Mouse (Mus musculus): ENCODE results near the gene Vezt.
A peak's percentile ranks its signal among the peaks of the same experiment; 100 is the strongest.

The Vezt gene

GRCm38 (mm10) chr10:94049121-94049520 lies 13.5 kb upstream of the Vezt start:
- Histone ChIP-seq H3K36me3 (ENCODE audit: control insufficient read depth, insufficient read depth, low read length, poor library complexity, severe bottlenecking) (no peaks in the 10 kb centered on the region), H3K27me3 (ENCODE audit: control insufficient read depth, insufficient read depth, low read length, poor library complexity, severe bottlenecking) (no peaks in the 10 kb centered on the region)
- DNase-seq (ENCODE audit: low read depth, low spot score) = no peak

- H3K36me3 ChIP-seq (ENCODE audit: control insufficient read depth, insufficient read depth, low read length, poor library complexity, severe bottlenecking) = no peaks in the 10 kb centered on the region
- H3K27me3 ChIP-seq (ENCODE audit: control insufficient read depth, insufficient read depth, low read length, poor library complexity, severe bottlenecking) = no peaks in the 10 kb centered on the region
- no peak for DNase-seq (ENCODE audit: low read depth, low spot score)
Observed at GRCm38 (mm10) chr10:94047845-94048559, 12.4 kb upstream of the Vezt start.

GRCm38 (mm10) chr10:94047024-94047423 lies 11.4 kb upstream of the Vezt start:
- DNase-seq (ENCODE audit: low read depth, low spot score) = no peak
- Histone ChIP-seq H3K27me3 (ENCODE audit: control insufficient read depth, insufficient read depth, low read length, poor library complexity, severe bottlenecking) (no peaks in the 10 kb centered on the region), H3K36me3 (ENCODE audit: control insufficient read depth, insufficient read depth, low read length, poor library complexity, severe bottlenecking) (no peaks in the 10 kb centered on the region)

GRCm38 (mm10) chr10:94045301-94045700 lies 9.7 kb upstream of the Vezt start:
- no peaks in the 10 kb centered on the region for H3K36me3 ChIP-seq (ENCODE audit: control insufficient read depth, insufficient read depth, low read length, poor library complexity, severe bottlenecking)
- H3K27me3 ChIP-seq (ENCODE audit: control insufficient read depth, insufficient read depth, low read length, poor library complexity, severe bottlenecking) = no peaks in the 10 kb centered on the region
- no peak for DNase-seq (ENCODE audit: low read depth, low spot score)

- no peaks in the 10 kb centered on the region for H3K36me3 ChIP-seq (ENCODE audit: control insufficient read depth, insufficient read depth, low read length, poor library complexity, severe bottlenecking)
- no peak for DNase-seq (ENCODE audit: low read depth, low spot score)
- no peaks in the 10 kb centered on the region for H3K27me3 ChIP-seq (ENCODE audit: control insufficient read depth, insufficient read depth, low read length, poor library complexity, severe bottlenecking)
Observed at GRCm38 (mm10) chr10:94043908-94044307, 8.3 kb upstream of the Vezt start.

GRCm38 (mm10) chr10:94038366-94039260 lies 3.0 kb upstream of the Vezt start:
- no peaks in the 10 kb centered on the region for H3K36me3 ChIP-seq (ENCODE audit: control insufficient read depth, insufficient read depth, low read length, poor library complexity, severe bottlenecking)
- peak; percentile 62 for DNase-seq (ENCODE audit: low read depth, low spot score)
- no peaks in the 10 kb centered on the region for H3K27me3 ChIP-seq (ENCODE audit: control insufficient read depth, insufficient read depth, low read length, poor library complexity, severe bottlenecking)

- Histone ChIP-seq H3K36me3 (ENCODE audit: control insufficient read depth, insufficient read depth, low read length, poor library complexity, severe bottlenecking) (no peaks in the 10 kb centered on the region), H3K27me3 (ENCODE audit: control insufficient read depth, insufficient read depth, low read length, poor library complexity, severe bottlenecking) (no peaks in the 10 kb centered on the region)
- no peak for DNase-seq (ENCODE audit: low read depth, low spot score)
Observed at GRCm38 (mm10) chr10:94037596-94037995, 2.0 kb upstream of the Vezt start.

- peak; percentile 22 for DNase-seq (ENCODE audit: low read depth, low spot score)
- Histone ChIP-seq H3K27me3 (ENCODE audit: control insufficient read depth, insufficient read depth, low read length, poor library complexity, severe bottlenecking) (no peaks in the 10 kb centered on the region), H3K36me3 (ENCODE audit: control insufficient read depth, insufficient read depth, low read length, poor library complexity, severe bottlenecking) (no peaks in the 10 kb centered on the region)
Observed at GRCm38 (mm10) chr10:94037196-94037595, 1.6 kb upstream of the Vezt start.

- H3K27me3 ChIP-seq (ENCODE audit: control insufficient read depth, insufficient read depth, low read length, poor library complexity, severe bottlenecking) = no peaks in the 10 kb centered on the region
- no peaks in the 10 kb centered on the region for H3K36me3 ChIP-seq (ENCODE audit: control insufficient read depth, insufficient read depth, low read length, poor library complexity, severe bottlenecking)
- DNase-seq (ENCODE audit: low read depth, low spot score) = no peak
Observed at GRCm38 (mm10) chr10:94036375-94036758, 750 bp upstream of the Vezt start.

GRCm38 (mm10) chr10:94034876-94035657 lies 550 bp downstream of the Vezt start:
- DNase-seq (ENCODE audit: low read depth, low spot score) = peak; percentile 51
- H3K36me3 ChIP-seq (ENCODE audit: control insufficient read depth, insufficient read depth, low read length, poor library complexity, severe bottlenecking) = no peaks in the 10 kb centered on the region
- H3K27me3 ChIP-seq (ENCODE audit: control insufficient read depth, insufficient read depth, low read length, poor library complexity, severe bottlenecking) = no peaks in the 10 kb centered on the region

- DNase-seq (ENCODE audit: low read depth, low spot score) = no peak
- no peaks in the 10 kb centered on the region for H3K27me3 ChIP-seq (ENCODE audit: control insufficient read depth, insufficient read depth, low read length, poor library complexity, severe bottlenecking)
Observed at GRCm38 (mm10) chr10:94031164-94031563, 4.5 kb downstream of the Vezt start.

GRCm38 (mm10) chr10:94028493-94028892 lies 7.1 kb downstream of the Vezt start:
- H3K27me3 ChIP-seq (ENCODE audit: control insufficient read depth, insufficient read depth, low read length, poor library complexity, severe bottlenecking) = no peaks in the 10 kb centered on the region
- DNase-seq (ENCODE audit: low read depth, low spot score) = no peak
- H3K36me3 ChIP-seq (ENCODE audit: control insufficient read depth, insufficient read depth, low read length, poor library complexity, severe bottlenecking) = no peaks in the 10 kb centered on the region

More at GRCm38 (mm10) chr10:94031164-94031563, 4.5 kb downstream of the Vezt start:
- no peaks in the 10 kb centered on the region for H3K36me3 ChIP-seq (ENCODE audit: control insufficient read depth, insufficient read depth, low read length, poor library complexity, severe bottlenecking)

GRCm38 (mm10) chr10:94025079-94025478 lies 10.5 kb downstream of the Vezt start:
- Histone ChIP-seq H3K27me3 (ENCODE audit: control insufficient read depth, insufficient read depth, low read length, poor library complexity, severe bottlenecking) (no peaks in the 10 kb centered on the region), H3K36me3 (ENCODE audit: control insufficient read depth, insufficient read depth, low read length, poor library complexity, severe bottlenecking) (no peaks in the 10 kb centered on the region)
- DNase-seq (ENCODE audit: low read depth, low spot score) = no peak

- Histone ChIP-seq H3K36me3 (ENCODE audit: control insufficient read depth, insufficient read depth, low read length, poor library complexity, severe bottlenecking) (no peaks in the 10 kb centered on the region), H3K27me3 (ENCODE audit: control insufficient read depth, insufficient read depth, low read length, poor library complexity, severe bottlenecking) (no peaks in the 10 kb centered on the region)
- no peak for DNase-seq (ENCODE audit: low read depth, low spot score)
Observed at GRCm38 (mm10) chr10:94021059-94021458, 14.6 kb downstream of the Vezt start.

- DNase-seq (ENCODE audit: low read depth, low spot score) = no peak
- H3K36me3 ChIP-seq (ENCODE audit: control insufficient read depth, insufficient read depth, low read length, poor library complexity, severe bottlenecking) = no peaks in the 10 kb centered on the region
- H3K27me3 ChIP-seq (ENCODE audit: control insufficient read depth, insufficient read depth, low read length, poor library complexity, severe bottlenecking) = no peaks in the 10 kb centered on the region
Observed at GRCm38 (mm10) chr10:94020587-94020986, 15.0 kb downstream of the Vezt start.

Measured in splenic B cell, adult 2 months (primary cell).